Mouse (Mus musculus): ENCODE data around the gene Cela1.
A peak's percentile ranks its signal among the peaks of the same experiment; 100 is the strongest.

Cela1 gene

DNA sequence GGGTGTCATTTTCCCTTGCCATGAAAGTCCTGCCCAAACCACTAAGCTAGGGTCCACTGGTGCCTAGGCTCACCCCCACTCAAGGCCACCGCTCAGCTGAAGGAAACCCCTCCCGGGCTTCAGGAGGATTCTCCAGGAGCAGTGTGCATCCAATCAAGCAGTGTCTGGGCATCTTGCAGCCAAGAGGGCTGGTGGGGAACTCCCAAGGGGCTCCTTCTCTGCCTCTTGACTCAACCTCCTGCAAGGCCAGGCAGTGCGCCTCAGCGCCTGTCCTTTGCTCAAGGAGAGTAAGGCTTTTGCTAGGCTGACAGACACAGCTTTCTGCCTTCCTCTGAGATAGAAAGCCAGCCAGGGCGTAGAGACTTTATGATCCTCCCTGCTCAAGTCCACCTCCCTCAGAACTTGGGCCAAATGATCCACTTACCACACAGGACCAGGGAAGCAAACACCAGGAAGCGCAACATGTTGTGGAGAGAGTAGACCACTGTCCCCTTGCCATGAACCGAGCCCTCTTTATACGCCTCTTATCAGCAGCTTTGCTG lies at the start of gene Cela1:
Cela1 (minus strand) TSS at position 492 of the 542 bp plus-strand sequence.
- no peak for DNase-seq (ENCODE audit: low read depth, low spot score)

DNA sequence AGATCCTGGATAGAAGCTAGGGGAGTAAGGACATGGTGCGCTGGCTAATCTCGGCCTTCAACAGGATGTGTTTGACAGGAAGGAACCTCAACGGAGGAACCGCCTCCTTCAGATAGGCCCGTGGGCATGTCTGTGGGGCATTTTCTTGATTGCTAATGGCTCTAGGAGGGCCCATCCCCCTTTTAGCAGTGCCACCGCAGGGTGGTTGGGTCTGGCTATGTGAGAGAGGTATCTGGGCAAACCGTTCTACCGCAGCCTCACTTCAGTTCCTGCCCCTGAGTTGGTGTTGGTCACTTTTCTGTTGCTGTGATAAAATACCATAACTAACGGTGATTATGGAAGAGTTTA lies 48.2 kb upstream of the Cela1 start:
- DNase-seq (ENCODE audit: low read depth, low spot score): peak; percentile 36

DNA sequence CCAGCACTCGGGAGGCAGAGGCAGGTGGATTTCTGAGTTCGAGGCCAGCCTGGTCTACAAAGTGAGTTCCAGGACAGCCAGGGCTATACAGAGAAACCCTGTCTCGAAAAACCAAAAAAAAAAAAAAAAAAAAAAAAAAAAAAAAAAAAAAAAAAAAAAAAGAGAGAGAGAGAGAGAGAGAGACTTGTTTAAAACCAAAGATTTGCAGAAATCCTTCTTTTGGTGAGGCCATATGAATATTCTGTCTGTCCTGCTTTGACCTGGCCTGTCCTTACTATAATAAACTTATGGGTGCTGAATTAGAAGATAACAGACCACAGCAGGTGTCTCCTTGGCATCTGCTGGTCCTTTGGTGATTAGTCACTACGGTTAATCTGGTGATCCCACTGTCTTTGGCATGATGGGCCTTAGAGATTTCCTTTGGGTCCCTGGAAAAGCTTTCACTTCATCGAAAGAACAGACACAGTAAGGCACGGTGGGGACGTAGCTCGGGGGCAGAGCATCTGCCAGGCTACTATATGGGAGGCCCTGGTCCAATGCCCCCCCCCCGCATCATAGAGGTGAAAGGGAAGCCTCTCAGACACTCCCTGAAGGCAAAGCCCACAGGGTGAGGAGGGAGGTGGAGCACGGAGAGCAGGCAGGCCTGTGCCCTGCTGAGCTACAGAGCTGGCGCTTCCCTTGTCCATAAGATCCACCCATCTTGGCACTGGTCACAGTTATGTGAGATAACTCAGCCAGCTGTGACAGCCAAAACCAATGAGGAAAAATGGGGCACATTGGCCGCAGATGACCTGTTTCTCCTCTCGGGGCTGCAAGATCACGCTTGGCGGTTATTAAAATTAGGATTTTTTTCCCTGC lies 47.6 kb upstream of the Cela1 start:
- DNase-seq (ENCODE audit: low read depth, low spot score): peak; percentile 42

DNA sequence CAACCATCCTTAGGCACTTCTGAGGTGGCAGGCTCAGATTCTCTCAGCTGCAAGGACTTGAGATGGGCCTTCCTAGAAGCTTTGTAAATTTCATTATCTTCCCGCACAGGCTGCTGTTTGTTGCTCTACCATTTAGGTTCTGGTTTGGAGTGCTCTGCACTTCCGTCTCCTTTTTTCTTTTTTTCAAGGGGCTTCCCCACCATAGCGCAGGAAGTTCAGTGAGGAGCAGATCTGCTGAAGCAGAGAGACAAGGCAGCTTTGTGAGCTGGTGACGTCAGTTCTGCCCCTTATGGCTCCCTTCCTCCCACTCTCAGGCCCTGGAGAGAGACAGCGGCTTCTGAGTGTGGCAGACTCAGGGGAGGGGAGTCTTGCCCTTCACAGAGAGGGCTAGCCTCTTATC lies 44.9 kb upstream of the Cela1 start:
- DNase-seq (ENCODE audit: low read depth, low spot score): no peak

DNA sequence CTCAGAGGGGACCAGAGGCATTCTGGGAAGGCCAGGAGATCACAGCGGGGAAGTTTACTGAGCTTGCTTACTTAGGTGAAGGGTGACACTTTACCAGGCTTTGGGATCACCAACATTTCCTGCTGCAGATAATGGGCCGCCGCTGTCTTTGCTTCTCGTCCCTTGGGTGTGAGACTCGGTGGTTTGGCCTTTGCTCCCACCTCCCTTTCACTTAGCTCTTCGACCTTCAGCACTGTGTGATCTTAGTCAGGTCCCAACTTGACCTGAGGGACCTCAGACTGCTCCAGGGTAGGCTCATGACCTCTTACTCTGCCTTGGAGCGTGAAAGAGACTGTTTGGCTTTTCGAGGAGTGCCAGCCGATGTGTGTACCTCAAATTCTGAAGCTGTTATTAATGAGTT lies 43.4 kb upstream of the Cela1 start:
- DNase-seq (ENCODE audit: low read depth, low spot score): peak; percentile 65

DNA sequence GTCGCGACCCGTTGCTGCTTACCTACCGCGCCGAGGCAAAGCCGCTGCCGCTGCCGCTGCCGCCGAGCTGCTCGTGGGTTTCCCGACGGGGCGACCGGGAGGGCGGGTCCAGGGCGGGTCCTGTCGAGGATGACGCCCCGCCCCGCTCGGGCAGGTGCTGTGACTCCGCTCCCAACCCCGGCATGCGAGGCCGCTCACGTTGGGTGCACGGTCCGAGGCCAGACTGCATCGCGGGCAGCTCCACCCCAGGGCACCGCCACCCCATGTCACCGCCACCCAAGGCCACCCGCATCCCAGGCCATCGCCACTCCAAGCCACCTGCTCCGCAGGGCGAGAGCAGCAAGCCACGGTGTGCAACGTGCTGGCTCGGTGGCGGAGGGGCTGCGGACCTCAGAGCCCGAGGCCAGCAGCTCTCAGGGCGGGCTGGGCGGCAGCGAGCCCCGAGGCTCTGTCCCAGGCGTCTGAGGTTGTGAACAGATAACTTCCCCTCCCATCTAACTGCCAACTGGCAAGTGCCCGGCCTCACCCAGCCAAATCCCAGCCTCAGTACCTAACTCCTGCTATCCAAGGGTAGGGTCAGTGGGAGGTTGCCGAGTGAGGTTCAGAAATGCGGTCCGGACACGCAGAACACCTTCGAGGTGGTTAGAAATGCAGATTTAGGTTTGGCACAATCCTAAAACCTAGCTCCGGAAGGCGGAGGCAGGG lies 41.7 kb upstream of the Cela1 start, which contains the start of gene Galnt6:
Galnt6 (minus strand) TSS at position 96 of the 705 bp plus-strand sequence.
- DNase-seq (ENCODE audit: low read depth, low spot score): peak; percentile 73

DNA sequence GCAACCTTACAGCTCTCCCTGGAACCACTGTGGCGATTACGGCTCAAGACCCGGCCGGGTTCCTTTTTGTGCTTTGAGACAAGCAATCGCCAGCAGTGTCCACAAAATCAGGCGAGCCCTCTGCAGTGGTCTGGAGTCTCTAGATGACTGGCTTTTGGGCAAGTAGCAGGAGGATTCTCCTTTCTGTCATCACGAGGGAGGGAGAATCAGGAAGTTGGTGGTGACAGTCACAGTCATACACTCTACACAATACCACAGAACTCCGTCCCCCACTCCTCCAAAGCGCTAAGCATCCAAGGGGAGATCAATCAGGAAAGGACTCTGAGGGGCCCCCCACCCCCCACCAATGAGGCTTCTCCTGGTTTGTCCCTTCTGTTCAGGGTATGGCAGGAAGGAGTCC lies 40.9 kb upstream of the Cela1 start:
- no peak for DNase-seq (ENCODE audit: low read depth, low spot score)

DNA sequence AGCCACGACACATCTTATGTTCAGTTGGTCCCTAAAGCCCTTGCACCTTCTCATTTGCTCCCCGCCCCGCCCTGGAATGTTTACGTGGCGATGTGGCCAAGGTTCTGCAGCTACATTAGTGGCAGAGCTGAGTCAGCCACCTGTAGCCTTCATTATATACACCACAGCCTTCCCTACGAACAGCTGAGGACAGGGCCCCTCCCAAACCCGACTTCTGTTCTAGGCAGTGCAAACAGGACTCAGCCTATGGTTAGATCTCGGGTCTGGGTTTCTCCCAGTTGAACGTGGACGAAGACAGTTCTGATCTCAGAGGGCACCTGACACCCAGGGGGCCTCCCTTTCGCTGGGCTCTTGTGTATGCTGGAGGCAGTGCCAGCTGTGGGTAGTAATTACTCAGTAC lies 40.1 kb upstream of the Cela1 start:
- DNase-seq (ENCODE audit: low read depth, low spot score): peak; percentile 36

DNA sequence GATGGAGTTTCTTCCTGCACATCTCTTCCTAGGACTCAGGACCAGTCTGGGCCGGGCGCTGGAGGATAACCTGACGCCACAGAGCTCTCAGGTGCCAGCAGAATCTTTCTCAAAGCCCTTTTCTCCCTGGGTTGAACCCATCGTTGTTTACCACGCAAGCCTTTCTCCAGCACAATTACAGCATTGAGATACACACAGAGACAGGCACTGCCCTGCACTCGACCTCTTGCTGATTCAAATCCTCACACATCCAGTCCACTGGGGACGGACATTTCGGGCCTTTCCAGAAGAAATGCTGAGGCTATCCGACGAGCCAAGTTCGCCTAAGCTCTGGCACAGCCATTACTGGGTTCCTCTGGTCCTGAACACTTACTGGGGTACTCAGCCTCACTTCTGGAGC lies 39.0 kb upstream of the Cela1 start:
- no peak for DNase-seq (ENCODE audit: low read depth, low spot score)

DNA sequence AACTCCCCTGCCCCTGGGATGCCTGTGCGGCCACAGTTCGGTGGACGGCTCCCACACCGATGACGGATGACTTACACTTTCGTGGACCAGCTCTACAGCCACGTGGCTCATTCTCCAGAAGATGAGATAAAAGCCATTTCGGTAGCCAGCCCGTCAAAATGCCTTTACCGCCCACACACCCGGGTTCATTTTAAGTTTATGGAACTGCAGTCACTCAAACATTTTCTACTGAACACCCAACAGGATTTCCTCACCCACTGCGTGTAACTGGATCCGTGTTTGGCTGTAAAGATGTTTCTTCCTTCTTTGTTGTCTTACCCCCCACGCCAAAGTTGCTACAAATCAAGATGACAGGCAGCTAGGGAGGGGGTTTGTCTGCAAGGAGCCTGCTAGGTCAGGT lies 35.8 kb upstream of the Cela1 start:
- DNase-seq (ENCODE audit: low read depth, low spot score): no peak

DNA sequence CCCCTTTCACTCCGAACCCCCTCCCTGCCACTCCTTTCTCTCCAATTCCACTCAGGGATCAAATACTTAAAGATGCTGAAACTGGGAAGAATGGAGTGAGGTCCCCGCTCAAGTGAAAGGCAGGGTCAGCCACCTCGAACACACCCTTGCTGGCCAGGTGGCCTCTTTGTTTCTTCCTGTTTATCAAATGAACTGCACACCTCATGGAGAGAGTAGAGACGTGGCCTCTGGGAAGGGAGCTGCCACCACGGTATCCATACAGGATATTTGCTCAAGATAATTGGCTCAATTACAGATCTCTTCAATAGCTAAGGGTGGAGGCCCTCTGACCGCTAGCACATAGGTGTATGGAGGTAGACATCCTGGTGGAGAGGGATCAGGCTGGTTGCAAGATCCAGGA lies 34.8 kb upstream of the Cela1 start:
- DNase-seq (ENCODE audit: low read depth, low spot score): no peak

DNA sequence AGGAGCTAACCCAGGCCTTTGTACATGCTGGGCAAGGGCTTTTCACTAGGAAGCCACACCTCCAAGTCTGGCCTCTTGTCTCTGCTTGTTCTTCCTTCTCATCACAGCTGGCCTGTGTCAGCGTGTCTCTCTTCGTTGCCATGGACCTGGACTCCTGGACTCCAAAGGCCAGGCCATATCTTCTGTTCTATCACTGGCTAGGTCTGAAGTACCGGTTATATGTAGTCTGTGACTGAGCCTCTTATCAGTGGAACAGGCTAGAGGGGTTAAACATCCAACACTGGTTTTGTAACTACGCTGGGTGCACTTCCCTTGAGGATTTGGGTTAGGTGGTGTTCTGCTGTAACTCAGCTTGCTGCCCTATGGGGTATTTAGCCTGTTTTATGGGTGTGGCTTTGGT lies 34.3 kb upstream of the Cela1 start:
- no peak for DNase-seq (ENCODE audit: low read depth, low spot score)

DNA sequence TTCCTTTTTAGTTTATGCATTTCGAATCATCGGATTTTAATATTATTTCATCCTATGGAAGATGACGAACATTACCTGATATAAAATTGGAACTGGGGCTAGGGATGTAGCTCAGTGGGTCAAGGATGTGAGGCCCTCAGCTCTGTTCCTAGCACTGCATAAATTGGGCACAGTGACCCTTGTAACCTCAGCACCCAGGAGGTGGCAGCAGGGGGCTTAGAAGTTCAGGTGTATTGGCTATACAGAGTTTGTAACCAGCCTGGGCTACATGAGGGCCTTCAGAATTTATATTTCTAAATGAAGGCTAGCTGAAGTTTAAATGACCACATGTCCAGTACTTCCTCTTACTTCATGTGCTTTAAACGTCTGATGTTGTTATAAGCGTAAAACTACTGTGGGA lies 33.7 kb upstream of the Cela1 start:
- DNase-seq (ENCODE audit: low read depth, low spot score): no peak

DNA sequence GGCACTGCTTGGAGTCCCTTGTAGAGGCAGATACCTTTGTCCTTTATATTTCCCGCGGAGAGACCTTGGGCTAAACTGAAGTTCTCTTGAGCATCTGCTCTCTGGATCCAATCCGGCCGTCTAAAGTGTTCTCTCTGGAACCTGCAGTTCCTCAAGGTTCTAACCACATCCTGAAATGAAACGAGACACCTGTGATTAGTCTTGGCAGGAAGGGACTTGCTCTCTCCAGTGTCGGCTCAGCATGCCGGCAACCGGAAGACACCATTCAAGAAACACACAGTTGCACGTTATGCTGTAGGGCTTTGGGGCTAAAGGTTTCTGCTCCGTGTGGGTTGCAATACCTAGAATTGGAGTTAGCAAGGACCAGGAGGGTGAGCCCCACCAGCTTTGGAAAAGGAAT lies 32.3 kb upstream of the Cela1 start:
- DNase-seq (ENCODE audit: low read depth, low spot score): peak; percentile 54

DNA sequence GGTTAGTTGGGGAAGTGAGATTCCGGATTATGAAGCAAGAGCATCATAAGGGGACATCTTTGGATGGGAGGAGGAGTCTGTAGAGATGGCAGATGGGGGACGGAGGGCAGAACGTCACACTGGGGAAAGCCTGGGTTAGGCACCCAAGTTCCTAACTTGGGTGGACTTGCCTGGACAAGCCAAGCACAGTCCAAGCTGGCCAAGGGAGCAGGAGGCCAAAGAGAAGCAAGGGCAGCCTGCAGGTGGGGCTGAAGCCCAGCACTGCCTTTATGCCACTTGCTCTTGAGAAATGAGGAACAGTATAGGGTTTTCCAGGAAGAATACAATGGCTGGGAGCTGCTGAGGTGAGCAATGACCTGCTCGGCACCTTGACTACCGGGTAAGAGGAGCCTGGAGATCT lies 31.5 kb upstream of the Cela1 start:
- DNase-seq (ENCODE audit: low read depth, low spot score): no peak

DNA sequence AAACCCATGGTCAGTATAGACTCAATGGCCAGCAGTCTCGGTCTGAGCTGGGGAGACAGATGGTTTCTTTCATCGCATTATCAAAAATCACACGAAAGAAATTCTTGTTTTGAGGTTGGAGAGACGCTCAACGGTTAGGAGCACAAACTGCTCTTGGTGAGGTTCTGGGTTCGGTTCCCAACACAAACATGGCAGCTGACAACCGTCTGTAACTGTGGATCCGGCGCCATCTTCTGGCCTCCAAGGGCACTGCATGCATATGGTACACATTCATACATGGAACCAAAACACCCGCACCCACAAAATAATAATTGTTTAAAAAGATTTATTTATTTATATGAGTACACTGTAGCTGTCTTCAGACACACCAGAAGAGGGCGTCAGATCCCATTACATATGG lies 30.9 kb upstream of the Cela1 start:
- DNase-seq (ENCODE audit: low read depth, low spot score): peak; percentile 64

DNA sequence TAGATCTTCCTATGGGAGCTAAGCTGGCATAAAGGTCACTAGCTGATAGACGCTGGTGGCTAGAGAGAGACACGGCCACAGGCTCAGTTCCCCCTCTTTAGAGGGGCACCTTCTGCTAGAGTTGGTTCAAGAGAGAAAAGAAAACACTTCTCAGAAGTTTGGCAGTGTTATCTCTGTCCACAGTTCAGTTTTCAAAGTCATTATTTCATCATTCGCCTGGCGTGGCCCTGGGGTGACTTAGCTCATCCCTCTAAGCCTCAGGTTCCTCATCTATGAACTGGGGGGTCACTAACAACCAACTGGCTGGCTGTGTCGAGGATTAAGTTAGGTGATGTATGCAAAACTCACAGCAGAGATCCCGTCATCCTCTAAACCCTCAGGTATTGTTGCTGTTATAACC lies 30.2 kb upstream of the Cela1 start:
- DNase-seq (ENCODE audit: low read depth, low spot score): no peak

DNA sequence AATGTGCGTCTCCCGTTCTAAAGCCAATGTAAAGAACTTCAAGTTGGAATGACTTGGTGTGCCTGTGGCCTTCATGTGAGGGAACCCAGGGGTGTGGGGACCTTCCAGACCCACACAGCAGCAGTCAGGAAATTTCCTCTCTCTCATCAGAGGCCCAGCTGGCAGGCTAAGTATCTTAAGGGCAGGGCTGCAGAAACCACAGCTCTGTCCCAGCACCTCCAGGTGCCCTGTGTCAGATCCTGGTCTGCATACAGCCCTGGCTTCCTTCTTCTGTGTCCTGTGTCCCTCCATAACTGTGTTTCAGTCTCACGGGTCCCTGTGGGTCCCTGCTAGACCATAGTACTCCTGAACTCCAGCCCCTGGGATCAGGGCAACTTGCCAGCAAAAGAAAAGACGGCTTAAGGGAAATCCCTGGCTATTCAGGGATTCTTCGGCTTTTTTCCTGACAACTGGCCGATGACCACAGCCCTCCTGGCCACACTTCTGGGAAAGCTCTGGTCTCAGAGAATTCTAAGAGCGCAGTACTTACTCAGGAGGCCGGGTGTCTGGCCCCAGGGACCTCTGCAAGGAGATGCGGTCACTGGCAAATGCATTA lies 27.8 kb upstream of the Cela1 start:
- DNase-seq (ENCODE audit: low read depth, low spot score): no peak

DNA sequence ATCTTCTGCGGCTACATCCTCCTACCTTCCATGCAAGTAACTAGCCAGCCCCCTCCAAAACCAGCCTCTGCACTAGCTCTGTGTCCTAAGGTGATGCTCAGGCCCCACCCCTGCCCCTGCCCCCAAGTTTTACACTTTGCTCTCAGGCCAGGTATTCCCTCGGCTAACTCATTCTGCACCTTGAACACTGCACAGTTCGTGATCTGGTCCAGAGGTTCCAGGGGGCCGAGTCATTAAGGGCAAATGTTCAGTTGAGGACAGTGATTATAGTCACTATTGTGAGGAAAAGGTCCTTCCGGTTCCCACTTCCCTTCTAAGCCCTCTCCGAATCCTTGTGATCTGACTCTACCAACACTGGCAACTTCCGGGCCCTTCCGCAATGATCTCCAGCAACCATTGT lies 26.7 kb upstream of the Cela1 start:
- no peak for DNase-seq (ENCODE audit: low read depth, low spot score)

DNA sequence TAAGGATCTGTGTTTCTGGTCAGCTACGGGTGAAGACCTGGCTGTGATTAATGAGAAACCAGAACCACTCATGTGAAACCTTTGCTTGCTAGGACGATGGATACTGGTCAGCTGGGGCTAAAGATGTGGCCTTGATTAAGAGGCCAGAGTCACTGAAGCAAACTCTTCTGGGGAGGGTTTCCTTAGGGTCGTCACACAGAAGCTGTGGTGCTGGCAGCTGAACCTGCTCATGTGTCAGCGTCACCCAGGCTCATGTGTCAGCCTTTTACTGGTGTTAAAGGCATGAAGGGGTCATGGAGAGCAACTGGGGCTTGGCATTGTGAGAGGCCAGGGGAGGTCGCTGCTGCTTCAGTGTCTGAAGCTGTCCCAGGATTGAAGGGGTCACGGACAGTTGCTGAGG lies 23.1 kb upstream of the Cela1 start:
- DNase-seq (ENCODE audit: low read depth, low spot score): no peak

DNA sequence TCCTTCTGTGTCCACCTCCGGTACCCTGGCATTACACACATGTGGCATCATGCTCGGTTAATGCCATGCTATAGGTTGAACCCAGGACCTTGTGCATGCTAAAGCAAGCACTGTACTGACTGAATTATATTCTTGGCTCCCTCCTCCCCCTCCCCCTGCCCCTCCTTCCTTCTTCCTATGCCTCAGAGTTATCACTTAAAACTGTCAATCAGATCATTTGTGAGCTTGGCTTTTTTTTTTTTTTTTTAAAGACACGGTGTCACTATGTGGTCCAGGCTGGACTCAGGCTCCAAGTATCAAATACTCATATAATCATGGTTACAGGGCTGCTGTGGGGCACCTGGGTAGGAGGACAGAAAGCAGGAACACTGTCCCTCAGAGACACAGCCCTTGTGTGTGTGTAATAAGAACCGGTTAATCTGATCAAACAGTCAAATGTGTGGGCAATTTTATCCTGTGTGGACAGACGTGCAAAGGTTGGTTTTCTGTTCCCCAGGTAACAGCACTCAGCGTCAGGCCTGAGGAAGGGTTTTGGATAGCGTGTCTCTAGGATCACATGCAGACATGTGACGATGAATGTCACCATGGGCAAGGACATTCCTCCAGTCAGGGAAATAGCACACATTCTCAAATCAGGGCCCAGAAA lies 20.8 kb upstream of the Cela1 start:
- DNase-seq (ENCODE audit: low read depth, low spot score): no peak

DNA sequence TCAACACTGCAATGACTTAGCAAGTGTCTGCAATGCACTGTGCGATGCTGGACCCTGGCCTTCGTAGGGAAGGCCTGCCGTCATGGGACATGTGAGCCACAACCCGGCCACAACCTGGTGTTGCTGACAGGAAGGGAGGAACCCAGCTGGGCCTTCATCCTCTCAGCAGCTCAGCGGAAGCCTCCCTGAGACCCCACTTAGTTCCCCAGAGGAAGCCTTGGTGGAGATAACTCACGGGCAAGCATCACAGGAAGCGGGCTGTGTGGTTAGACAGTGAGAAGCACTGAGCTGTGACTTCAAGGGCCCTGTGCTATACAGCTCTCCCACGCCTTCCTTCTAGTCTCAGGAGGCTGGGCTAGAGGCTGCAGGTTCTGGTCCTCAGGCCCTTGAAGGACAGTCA lies 18.5 kb upstream of the Cela1 start:
- no peak for DNase-seq (ENCODE audit: low read depth, low spot score)

All from ZHBTc4 (cell line).